Mouse (Mus musculus): ENCODE measurements around the gene Aco2. TPM values are rescaled to one million over a fixed set of nuclear protein-coding genes. Genes with fewer than 3 reads are reported as not detected.

Gene Aco2
- polyA plus RNA-seq, 1 experiment from 2014 or later: 200 TPM

DNA sequence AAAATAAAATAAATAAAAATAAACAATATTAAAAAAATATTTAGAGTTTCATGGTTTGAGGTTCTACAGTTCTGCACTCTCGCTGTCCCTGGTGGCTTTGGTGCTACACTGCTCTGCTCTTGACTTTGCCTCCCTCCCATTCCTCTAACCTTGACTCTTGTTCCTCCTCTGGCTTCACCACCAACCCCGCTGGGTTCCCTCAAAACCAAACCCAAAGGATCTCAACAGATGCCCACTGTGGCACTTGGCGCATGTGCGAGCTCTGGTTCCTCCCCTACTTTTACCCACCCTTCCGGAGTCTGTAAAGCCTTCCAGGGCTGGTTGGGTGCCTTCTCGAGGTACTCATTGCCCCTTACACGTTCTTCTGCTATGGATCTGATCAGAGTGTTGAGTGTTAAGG lies 29.8 kb upstream of the Aco2 start:
- WGBS: 85% methylated on average over 7 of the region's 7 CpGs
- no peak for ATAC-seq (ENCODE audit: insufficient read depth, low FRiP score)
- Histone ChIP-seq H3K4me2 (ENCODE audit: low read depth, low read length) (no peak overlapping the region), H3K27me3 (ENCODE audit: control insufficient read depth, insufficient read depth, low read length) (no peaks in the 10 kb centered on the region), H3K9me3 (replicated peaks; ENCODE audit: control insufficient read depth, low read length) (no peaks in the 10 kb centered on the region), H3K4me1 (ENCODE audit: control insufficient read depth, insufficient read depth, low read length) (no peaks in the 10 kb centered on the region), H3K36me3 (ENCODE audit: control insufficient read depth, insufficient read depth, low read length) (no peaks in the 10 kb centered on the region), H3K9ac (ENCODE audit: low read length) (no peak overlapping the region), H3K27ac (ENCODE audit: low read length) (no peak overlapping the region), H3K4me3 (replicated peaks; ENCODE audit: low read length) (no peak overlapping the region)

- 81% methylated on average over 5 of the region's 5 CpGs for WGBS
- Histone ChIP-seq H3K9me3 (replicated peaks; ENCODE audit: control insufficient read depth, low read length) (no peaks in the 10 kb centered on the region), H3K27me3 (ENCODE audit: control insufficient read depth, insufficient read depth, low read length) (no peaks in the 10 kb centered on the region), H3K36me3 (ENCODE audit: control insufficient read depth, insufficient read depth, low read length) (no peaks in the 10 kb centered on the region), H3K4me2 (ENCODE audit: low read depth, low read length) (no peak overlapping the region), H3K9ac (ENCODE audit: low read length) (no peak overlapping the region), H3K4me1 (ENCODE audit: control insufficient read depth, insufficient read depth, low read length) (no peaks in the 10 kb centered on the region; the same call in 1 of the 2 replicates), H3K4me3 (replicated peaks; ENCODE audit: low read length) (no peak overlapping the region), H3K27ac (ENCODE audit: low read length) (no peak overlapping the region)
- no peak for ATAC-seq (ENCODE audit: insufficient read depth, low FRiP score)
These were observed 27.0 kb upstream of the Aco2 start for GRCm38 (mm10) chr15:81845033-81845625.

GRCm38 (mm10) chr15:81845724-81846123 lies 26.4 kb upstream of the Aco2 start:
- WGBS: 29% methylated on average over 4 of the region's 4 CpGs
- Histone ChIP-seq H3K4me3 (replicated peaks; ENCODE audit: low read length) (no peak overlapping the region), H3K9ac (ENCODE audit: low read length) (no peak overlapping the region), H3K27me3 (ENCODE audit: control insufficient read depth, insufficient read depth, low read length) (no peaks in the 10 kb centered on the region), H3K36me3 (ENCODE audit: control insufficient read depth, insufficient read depth, low read length) (peaks cover 3% of the 10 kb centered on the region), H3K4me1 (ENCODE audit: control insufficient read depth, insufficient read depth, low read length) (no peaks in the 10 kb centered on the region; the same call in 1 of the 2 replicates), H3K4me2 (ENCODE audit: low read depth, low read length) (no peak overlapping the region), H3K9me3 (replicated peaks; ENCODE audit: control insufficient read depth, low read length) (no peaks in the 10 kb centered on the region), H3K27ac (ENCODE audit: low read length) (no peak overlapping the region)
- peak; percentile 51; the same call in 1 of the 2 replicates for ATAC-seq (ENCODE audit: insufficient read depth, low FRiP score)

GRCm38 (mm10) chr15:81846755-81847154 lies 25.4 kb upstream of the Aco2 start:
- no peak overlapping the region for H3K4me3 ChIP-seq (replicated peaks; ENCODE audit: low read length)
- no peak overlapping the region for H3K9ac ChIP-seq (ENCODE audit: low read length)
- no peaks in the 10 kb centered on the region; the same call in 1 of the 2 replicates for H3K4me1 ChIP-seq (ENCODE audit: control insufficient read depth, insufficient read depth, low read length)
- no peak for ATAC-seq (ENCODE audit: insufficient read depth, low FRiP score)
- 82% methylated on average over 9 of the region's 9 CpGs for WGBS
- H3K27me3 ChIP-seq (ENCODE audit: control insufficient read depth, insufficient read depth, low read length): no peaks in the 10 kb centered on the region
- H3K9me3 ChIP-seq (replicated peaks; ENCODE audit: control insufficient read depth, low read length): no peaks in the 10 kb centered on the region
- no peak overlapping the region for H3K27ac ChIP-seq (ENCODE audit: low read length)
- no peak overlapping the region for H3K4me2 ChIP-seq (ENCODE audit: low read depth, low read length)
- peaks cover 10% of the 10 kb centered on the region for H3K36me3 ChIP-seq (ENCODE audit: control insufficient read depth, insufficient read depth, low read length)

DNA sequence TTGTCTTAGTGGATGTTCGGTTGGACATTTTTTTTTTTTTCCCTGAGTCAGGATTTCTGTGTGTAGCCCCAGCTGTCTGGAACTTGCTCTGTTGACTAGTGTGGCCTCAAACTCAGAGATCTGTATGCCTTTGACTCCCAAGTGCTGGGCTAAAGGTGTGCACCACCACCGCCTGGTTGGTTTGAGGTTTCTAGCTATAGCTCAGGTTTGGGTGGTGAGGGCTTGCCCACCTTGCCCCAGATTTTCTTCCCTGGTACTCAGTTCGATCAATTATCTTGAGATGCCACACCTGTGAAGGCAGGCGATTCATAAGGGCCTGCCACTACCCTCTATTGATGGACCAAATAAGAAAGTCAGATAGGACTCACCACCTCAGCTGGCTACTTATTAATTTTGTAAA lies 24.9 kb upstream of the Aco2 start:
- Histone ChIP-seq H3K36me3 (ENCODE audit: control insufficient read depth, insufficient read depth, low read length) (peaks cover 10% of the 10 kb centered on the region), H3K9me3 (replicated peaks; ENCODE audit: control insufficient read depth, low read length) (no peaks in the 10 kb centered on the region), H3K27ac (ENCODE audit: low read length) (no peak overlapping the region), H3K27me3 (ENCODE audit: control insufficient read depth, insufficient read depth, low read length) (no peaks in the 10 kb centered on the region), H3K4me2 (ENCODE audit: low read depth, low read length) (no peak overlapping the region), H3K9ac (ENCODE audit: low read length) (no peak overlapping the region), H3K4me3 (replicated peaks; ENCODE audit: low read length) (no peak overlapping the region), H3K4me1 (ENCODE audit: control insufficient read depth, insufficient read depth, low read length) (no peaks in the 10 kb centered on the region; the same call in 1 of the 2 replicates)
- WGBS: 81% methylated on average over 4 of the region's 4 CpGs
- ATAC-seq (ENCODE audit: insufficient read depth, low FRiP score): no peak

DNA sequence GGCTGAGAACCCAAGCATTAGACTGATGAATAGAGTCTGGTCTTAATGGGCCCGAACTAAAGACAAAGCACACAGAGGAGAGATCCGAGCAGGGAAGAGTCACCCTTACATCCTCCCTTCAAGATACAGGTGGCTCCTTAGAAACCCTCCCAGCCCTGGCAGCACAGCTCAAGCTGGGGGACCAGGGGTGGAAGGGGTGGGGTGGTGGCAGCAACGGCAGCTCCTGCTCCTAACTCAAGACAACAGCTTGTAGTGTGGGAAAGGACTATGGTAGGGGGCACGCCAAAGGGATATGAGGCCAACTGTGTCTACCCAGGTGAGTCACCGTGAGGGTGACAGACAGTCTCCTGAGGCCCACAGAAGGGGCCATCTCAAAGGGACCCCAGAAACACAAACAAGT lies 24.2 kb upstream of the Aco2 start:
- ATAC-seq (ENCODE audit: insufficient read depth, low FRiP score): no peak
- 79% methylated on average over 5 of the region's 5 CpGs for WGBS
- H3K27ac ChIP-seq (ENCODE audit: low read length): no peak overlapping the region
- no peak overlapping the region for H3K4me2 ChIP-seq (ENCODE audit: low read depth, low read length)
- no peaks in the 10 kb centered on the region; the same call in 1 of the 2 replicates for H3K4me1 ChIP-seq (ENCODE audit: control insufficient read depth, insufficient read depth, low read length)
- H3K9ac ChIP-seq (ENCODE audit: low read length): 0 out of 2 replicates have a peak overlapping the region, but pooled peaks have one; percentile 7
- no peak overlapping the region for H3K4me3 ChIP-seq (replicated peaks; ENCODE audit: low read length)
- no peaks in the 10 kb centered on the region for H3K27me3 ChIP-seq (ENCODE audit: control insufficient read depth, insufficient read depth, low read length)
- H3K9me3 ChIP-seq (replicated peaks; ENCODE audit: control insufficient read depth, low read length): no peaks in the 10 kb centered on the region
- peaks cover 10% of the 10 kb centered on the region for H3K36me3 ChIP-seq (ENCODE audit: control insufficient read depth, insufficient read depth, low read length)

- Histone ChIP-seq H3K9me3 (replicated peaks; ENCODE audit: control insufficient read depth, low read length) (no peaks in the 10 kb centered on the region), H3K4me1 (ENCODE audit: control insufficient read depth, insufficient read depth, low read length) (no peaks in the 10 kb centered on the region; the same call in 1 of the 2 replicates), H3K27ac (ENCODE audit: low read length) (no peak overlapping the region), H3K4me3 (replicated peaks; ENCODE audit: low read length) (no peak overlapping the region), H3K27me3 (ENCODE audit: control insufficient read depth, insufficient read depth, low read length) (no peaks in the 10 kb centered on the region), H3K4me2 (ENCODE audit: low read depth, low read length) (no peak overlapping the region), H3K36me3 (ENCODE audit: control insufficient read depth, insufficient read depth, low read length) (peaks cover 10% of the 10 kb centered on the region), H3K9ac (ENCODE audit: low read length) (no peak overlapping the region)
- 42% methylated on average over 7 of the region's 7 CpGs for WGBS
- ATAC-seq (ENCODE audit: insufficient read depth, low FRiP score): no peak
These were observed 23.8 kb upstream of the Aco2 start for GRCm38 (mm10) chr15:81848301-81848700.

GRCm38 (mm10) chr15:81849104-81849503 lies 23.0 kb upstream of the Aco2 start:
- Histone ChIP-seq H3K27ac (ENCODE audit: low read length) (no peak overlapping the region), H3K4me2 (ENCODE audit: low read depth, low read length) (no peak overlapping the region), H3K36me3 (ENCODE audit: control insufficient read depth, insufficient read depth, low read length) (peaks cover 10% of the 10 kb centered on the region), H3K9me3 (replicated peaks; ENCODE audit: control insufficient read depth, low read length) (no peaks in the 10 kb centered on the region), H3K4me3 (replicated peaks; ENCODE audit: low read length) (no peak overlapping the region), H3K4me1 (ENCODE audit: control insufficient read depth, insufficient read depth, low read length) (no peaks in the 10 kb centered on the region; the same call in 1 of the 2 replicates), H3K27me3 (ENCODE audit: control insufficient read depth, insufficient read depth, low read length) (no peaks in the 10 kb centered on the region), H3K9ac (ENCODE audit: low read length) (no peak overlapping the region)
- 76% methylated on average over 9 of the region's 9 CpGs for WGBS
- no peak for ATAC-seq (ENCODE audit: insufficient read depth, low FRiP score)

DNA sequence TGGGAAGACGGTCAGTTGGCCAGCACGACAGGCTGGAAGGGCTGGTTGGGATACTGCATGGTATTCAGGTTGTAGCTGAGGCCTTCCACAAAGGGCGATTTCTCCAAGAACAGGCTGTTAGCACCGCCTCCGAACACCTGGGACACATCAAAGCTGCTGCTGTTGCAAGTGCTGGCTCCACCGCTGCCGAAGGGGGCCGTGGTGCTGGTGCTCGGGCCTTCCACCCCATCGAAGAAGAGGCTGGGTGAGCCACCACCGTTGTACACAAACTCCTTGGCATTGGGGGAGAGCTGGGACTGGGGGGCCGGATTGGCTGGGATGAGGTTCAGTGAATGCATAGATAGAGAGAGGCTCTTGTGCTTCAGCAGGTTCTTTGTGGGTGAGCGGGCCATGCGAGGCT lies 21.4 kb upstream of the Aco2 start:
- Histone ChIP-seq H3K4me1 (ENCODE audit: control insufficient read depth, insufficient read depth, low read length) (peaks cover 7% of the 10 kb centered on the region), H3K4me3 (replicated peaks; ENCODE audit: low read length) (no peak overlapping the region), H3K9me3 (replicated peaks; ENCODE audit: control insufficient read depth, low read length) (no peaks in the 10 kb centered on the region), H3K27ac (ENCODE audit: low read length) (no peak overlapping the region), H3K27me3 (ENCODE audit: control insufficient read depth, insufficient read depth, low read length) (no peaks in the 10 kb centered on the region), H3K9ac (ENCODE audit: low read length) (no peak overlapping the region), H3K36me3 (ENCODE audit: control insufficient read depth, insufficient read depth, low read length) (peaks cover 10% of the 10 kb centered on the region), H3K4me2 (ENCODE audit: low read depth, low read length) (no peak overlapping the region)
- no peak for ATAC-seq (ENCODE audit: insufficient read depth, low FRiP score)
- 72% methylated on average over 14 of the region's 14 CpGs for WGBS
